Mouse (Mus musculus) cerebellum, postnatal 25 days (tissue): Measurements from ENCODE around the gene Ptgfrn.

Experiments used
- DNase-seq, 2 experiments: peaks; one replicate each; pipeline ENCODE4 v3.0.0; 2021; ENCODE audit warnings: mixed read lengths in 2 of 2

Gene Ptgfrn

DNA sequence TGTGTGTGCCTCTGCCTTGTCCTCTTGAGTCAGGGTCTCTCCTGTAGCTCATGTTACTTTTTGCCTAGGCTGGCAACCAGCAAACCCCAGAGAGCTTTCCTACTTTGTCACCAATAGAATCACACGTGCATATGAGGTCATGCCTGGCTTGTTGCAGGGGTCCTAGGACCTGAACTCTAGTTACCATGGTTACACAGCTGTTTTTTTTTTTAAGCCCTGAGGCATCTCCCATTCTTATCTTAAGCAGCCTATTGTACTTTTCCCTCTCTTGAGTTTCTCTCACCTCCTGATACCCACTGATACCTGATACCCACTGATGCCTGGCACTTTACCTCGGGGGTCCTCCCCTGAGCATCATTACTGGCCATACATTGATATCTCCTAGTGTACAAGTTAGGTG lies 110.3 kb downstream of the Ptgfrn start:
- DNase-seq, result no peak

DNA sequence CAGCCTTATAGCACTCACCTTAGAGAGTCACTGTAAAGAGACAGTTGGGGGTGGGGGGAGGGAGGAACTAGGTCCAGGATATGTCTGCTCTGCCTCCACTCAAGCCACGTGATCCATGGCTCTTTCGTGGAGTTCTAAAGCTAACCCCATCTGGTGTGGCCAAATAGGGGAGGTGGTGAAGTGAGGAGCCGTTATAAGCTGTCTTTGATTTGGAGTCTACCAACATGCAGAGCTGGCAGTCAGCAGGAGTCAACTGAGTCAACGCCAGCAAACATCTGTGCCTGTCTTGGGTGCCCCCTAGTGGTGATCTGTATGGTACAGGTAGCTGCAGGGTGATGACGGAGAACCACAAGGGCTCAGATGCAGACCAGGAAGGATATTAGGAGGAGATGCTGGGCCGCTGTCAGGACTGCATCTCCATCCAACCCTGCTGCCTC lies 111.2 kb downstream of the Ptgfrn start:
- DNase-seq, result peak; percentile 44 to 76

DNA sequence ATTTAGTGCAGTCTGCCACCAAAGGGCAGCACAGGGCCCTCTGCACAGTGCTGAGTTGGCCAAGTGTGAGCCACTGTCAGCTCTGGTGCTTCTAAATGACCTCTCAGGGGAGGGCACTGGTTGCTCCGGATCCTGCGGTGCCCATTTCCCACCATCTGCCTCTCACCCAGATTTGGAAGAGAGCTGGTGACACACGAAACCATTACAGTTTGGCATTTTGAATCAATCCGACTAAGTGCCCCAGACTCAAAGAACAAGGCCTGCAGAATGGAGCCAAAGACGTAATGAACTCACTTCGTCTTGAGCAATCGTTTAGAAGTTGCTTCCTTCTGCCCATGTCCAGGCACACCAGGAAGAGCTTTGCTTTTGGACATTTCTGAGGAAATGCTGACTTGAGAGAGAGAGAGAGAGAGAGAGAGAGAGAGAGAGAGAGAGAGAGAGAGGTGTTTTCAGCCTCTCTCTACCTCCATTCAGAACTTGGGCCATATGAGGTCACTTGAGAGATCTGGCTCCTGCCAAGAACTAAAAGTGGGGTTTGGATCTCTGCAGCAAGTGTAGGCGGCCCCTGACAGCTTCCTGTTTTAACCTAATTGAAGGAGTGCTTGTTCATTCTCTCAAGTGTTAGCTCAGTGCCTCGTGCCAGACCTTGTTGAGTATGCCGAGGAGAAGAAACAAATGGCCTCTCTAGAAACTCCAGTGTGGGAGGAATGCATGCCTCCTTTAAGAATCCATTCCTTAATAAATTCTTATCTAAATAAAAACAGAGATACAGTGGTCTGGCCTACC lies 112.1 kb downstream of the Ptgfrn start:
- no peak for DNase-seq

DNA sequence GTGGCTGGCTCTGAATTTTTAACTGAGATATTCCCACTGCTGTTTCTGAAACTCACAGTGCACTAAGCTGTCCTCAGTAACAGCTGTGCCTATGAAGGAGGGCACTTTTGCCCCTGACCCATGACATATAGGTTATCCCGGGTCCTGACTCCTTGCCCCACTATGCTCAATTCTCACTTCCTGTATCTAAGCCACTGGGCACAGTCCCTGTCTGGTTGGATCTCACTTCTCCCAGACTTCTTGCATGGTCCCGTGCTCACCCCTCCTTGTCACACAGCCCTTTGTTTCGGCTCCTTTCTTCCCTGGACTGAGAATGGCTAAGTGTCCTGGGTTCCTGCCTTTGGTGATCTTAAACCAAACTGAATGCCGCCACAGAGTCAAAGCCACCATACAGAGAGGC lies 115.8 kb downstream of the Ptgfrn start:
- DNase-seq, result no peak

DNA sequence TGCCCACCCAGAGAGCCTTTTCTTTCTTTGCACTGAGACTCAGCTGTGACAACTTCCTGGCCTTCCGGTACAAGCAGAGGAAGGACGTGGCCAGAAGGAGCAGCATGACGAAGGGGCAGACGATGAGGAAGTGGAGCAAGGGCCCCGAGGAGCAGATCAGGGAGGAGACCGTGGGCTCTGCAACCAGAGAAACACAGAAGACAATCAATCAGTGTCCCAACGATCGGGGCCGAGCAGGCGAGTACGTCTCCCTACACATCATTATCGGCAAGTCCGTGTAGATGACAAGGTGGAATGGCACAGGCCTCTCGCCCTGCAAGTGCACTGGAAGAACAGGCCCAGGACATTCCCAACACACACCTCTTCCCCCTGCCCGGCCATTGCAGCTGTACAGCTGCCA lies 116.4 kb downstream of the Ptgfrn start:
- DNase-seq, result no peak

DNA sequence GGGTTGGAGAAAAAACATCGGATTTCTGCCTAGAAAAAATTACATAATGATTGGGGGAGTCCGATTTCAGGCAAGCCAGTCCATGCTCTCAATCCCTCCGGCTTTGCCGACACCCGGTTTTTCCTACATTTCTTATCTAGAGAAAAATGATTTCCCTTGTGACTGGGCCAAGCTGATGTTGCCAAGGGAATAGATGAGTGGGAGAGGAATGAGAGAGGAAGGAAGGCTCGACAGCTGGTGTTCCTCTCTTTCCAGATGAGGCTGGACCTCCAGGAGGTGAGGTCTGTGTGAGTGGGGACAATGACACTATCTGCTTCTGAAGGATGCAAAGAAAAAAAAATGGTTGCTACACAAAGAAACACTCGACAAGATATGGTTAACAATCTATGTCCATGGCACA lies 116.9 kb downstream of the Ptgfrn start:
- no peak for DNase-seq
